Mouse (Mus musculus): ENCODE results near the gene Inf2. TPM values are rescaled to one million over a fixed set of nuclear protein-coding genes. Genes with fewer than 3 reads are reported as not detected.

Inf2 gene
- polyA plus RNA-seq, 1 experiment from 2014 or later, result 2.2 TPM

DNA sequence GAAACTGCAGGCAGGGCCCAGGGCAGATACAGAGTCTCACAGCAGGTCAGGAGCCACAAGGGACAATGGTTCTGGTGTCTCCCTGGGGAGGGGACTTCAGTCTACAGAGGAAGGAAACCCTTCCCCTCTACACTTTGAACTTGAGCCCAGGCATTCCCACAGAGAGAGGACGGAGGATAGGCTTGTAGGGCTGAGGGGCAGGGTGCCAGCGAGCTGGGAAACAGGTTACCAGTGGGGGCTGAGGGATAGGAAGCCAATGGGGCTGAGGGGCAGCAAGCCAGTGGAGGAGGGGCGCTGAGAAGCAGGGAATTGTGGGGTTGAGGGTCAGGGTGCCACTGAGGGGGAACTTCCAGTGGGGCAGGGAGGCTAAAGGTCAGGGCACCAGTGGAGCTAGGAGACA, 29.4 kb upstream of the Inf2 start:
- Histone ChIP-seq H3K9ac (ENCODE audit: low read length) (no peak overlapping the region), H3K4me2 (ENCODE audit: low read depth, severe bottlenecking) (no peak overlapping the region), H3K9me3 (ENCODE audit: control insufficient read depth, low read length) (no peaks in the 10 kb centered on the region), H3K4me1 (ENCODE audit: control insufficient read depth, insufficient read depth, low read length) (no peaks in the 10 kb centered on the region), H3K4me3 (ENCODE audit: low read depth, low read length) (no peak overlapping the region), H3K27me3 (ENCODE audit: control insufficient read depth, insufficient read depth, low read length) (no peaks in the 10 kb centered on the region), H3K36me3 (ENCODE audit: control insufficient read depth, insufficient read depth, low read length) (no peaks in the 10 kb centered on the region), H3K27ac (replicated peaks; ENCODE audit: low read depth, low read length) (no peak overlapping the region)
- ATAC-seq (ENCODE audit: insufficient number of reproducible peaks, low FRiP score, low TSS enrichment, low read depth) (no peak), DNase-seq (ENCODE audit: low spot score) (no peak)
- 41% methylated on average over 3 of the region's 3 CpGs for WGBS

DNA sequence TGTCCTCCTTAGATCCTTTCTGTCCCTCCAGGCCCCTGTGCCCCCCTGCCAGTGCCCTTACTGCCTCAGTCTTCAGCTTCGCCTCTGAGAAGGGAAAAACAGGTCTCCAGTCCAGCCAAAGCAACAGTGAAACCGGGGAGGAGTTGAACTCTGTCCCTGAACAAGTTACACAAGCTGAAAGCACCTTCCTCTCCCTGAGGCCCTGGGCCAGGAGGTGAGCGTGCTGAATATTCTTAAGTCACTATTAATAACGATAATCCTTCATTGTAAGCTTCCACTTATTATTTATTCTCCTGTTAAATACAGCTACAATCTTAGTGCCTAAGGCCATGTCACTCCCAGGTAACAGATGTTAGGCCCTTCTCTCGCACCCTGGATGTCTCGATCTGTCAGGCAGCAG, 28.9 kb upstream of the Inf2 start:
- H3K4me3 ChIP-seq (ENCODE audit: low read depth, low read length), result no peak overlapping the region
- H3K4me2 ChIP-seq (ENCODE audit: low read depth, severe bottlenecking), result no peak overlapping the region
- H3K9me3 ChIP-seq (ENCODE audit: control insufficient read depth, low read length), result no peaks in the 10 kb centered on the region
- no peak overlapping the region for H3K9ac ChIP-seq (ENCODE audit: low read length)
- H3K36me3 ChIP-seq (ENCODE audit: control insufficient read depth, insufficient read depth, low read length), result no peaks in the 10 kb centered on the region
- no peaks in the 10 kb centered on the region for H3K4me1 ChIP-seq (ENCODE audit: control insufficient read depth, insufficient read depth, low read length)
- DNase-seq (ENCODE audit: low spot score) (no peak), ATAC-seq (ENCODE audit: insufficient number of reproducible peaks, low FRiP score, low TSS enrichment, low read depth) (no peak)
- no peak overlapping the region for H3K27ac ChIP-seq (replicated peaks; ENCODE audit: low read depth, low read length)
- H3K27me3 ChIP-seq (ENCODE audit: control insufficient read depth, insufficient read depth, low read length), result no peaks in the 10 kb centered on the region
- WGBS, result 58% methylated on average over 6 of the region's 6 CpGs

DNA sequence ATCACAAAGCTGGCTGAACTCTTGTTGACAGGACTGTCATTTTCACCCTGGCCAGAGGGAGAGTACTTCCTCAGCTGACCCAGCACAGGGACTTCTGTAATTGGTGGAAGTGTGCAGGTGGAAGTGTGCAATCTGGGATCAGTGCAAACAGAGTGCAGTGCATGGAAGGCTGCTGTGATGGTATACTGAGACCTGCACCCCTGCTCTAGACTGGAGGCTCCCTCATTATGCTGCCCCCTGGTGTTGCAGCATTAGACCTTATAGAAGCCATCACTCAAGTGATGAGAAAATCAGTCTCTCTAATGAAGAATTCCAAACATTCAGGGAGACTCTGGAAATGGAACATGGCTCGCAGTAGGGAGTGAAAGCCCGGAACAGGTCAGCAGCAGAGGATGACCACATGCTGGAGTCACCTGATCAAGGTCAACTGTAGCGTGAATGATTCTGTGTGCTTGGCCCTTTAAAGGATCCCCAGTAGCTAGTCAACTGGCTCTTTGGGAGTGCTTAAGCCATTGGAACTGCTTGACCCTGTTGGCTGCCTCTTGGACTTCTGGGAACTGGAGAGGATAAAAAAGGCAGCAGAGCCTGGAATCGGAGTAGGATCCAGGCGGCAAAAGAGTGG, 28.3 kb upstream of the Inf2 start:
- no peak overlapping the region for H3K4me2 ChIP-seq (ENCODE audit: low read depth, severe bottlenecking)
- ATAC-seq (ENCODE audit: insufficient number of reproducible peaks, low FRiP score, low TSS enrichment, low read depth) (no peak), DNase-seq (ENCODE audit: low spot score) (no peak)
- H3K36me3 ChIP-seq (ENCODE audit: control insufficient read depth, insufficient read depth, low read length), result no peaks in the 10 kb centered on the region
- WGBS, result 63% methylated on average over 5 of the region's 5 CpGs
- H3K27me3 ChIP-seq (ENCODE audit: control insufficient read depth, insufficient read depth, low read length), result no peaks in the 10 kb centered on the region
- H3K27ac ChIP-seq (replicated peaks; ENCODE audit: low read depth, low read length), result no peak overlapping the region
- H3K9me3 ChIP-seq (ENCODE audit: control insufficient read depth, low read length), result no peaks in the 10 kb centered on the region
- H3K9ac ChIP-seq (ENCODE audit: low read length), result no peak overlapping the region
- H3K4me3 ChIP-seq (ENCODE audit: low read depth, low read length), result no peak overlapping the region
- H3K4me1 ChIP-seq (ENCODE audit: control insufficient read depth, insufficient read depth, low read length), result no peaks in the 10 kb centered on the region

DNA sequence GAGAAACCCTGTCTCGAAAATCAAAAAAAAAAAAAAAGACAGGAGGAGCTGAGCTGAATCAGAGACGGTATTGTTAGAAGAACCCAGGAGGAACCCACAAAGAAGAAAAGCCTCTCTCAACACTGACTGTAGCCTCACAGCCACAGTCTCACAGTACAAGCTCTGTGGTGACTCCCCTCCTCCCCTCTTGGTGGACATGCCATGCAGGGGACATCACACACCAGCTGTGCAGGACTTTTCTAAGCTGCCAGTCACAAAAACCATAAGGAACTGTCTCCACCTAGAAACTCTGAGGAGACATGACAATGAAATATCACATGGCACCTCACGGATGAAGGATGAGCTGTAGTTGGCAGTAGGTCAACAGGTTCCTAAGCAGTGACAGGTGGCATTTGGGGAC, 27.4 kb upstream of the Inf2 start:
- Histone ChIP-seq H3K9ac (ENCODE audit: low read length) (no peak overlapping the region), H3K4me2 (ENCODE audit: low read depth, severe bottlenecking) (no peak overlapping the region), H3K36me3 (ENCODE audit: control insufficient read depth, insufficient read depth, low read length) (no peaks in the 10 kb centered on the region), H3K27ac (replicated peaks; ENCODE audit: low read depth, low read length) (no peak overlapping the region), H3K9me3 (ENCODE audit: control insufficient read depth, low read length) (no peaks in the 10 kb centered on the region), H3K4me3 (ENCODE audit: low read depth, low read length) (no peak overlapping the region), H3K27me3 (ENCODE audit: control insufficient read depth, insufficient read depth, low read length) (no peaks in the 10 kb centered on the region), H3K4me1 (ENCODE audit: control insufficient read depth, insufficient read depth, low read length) (no peaks in the 10 kb centered on the region)
- DNase-seq (ENCODE audit: low spot score) (no peak), ATAC-seq (ENCODE audit: insufficient number of reproducible peaks, low FRiP score, low TSS enrichment, low read depth) (no peak)
- WGBS, result 80% methylated on average over 3 of the region's 3 CpGs

DNA sequence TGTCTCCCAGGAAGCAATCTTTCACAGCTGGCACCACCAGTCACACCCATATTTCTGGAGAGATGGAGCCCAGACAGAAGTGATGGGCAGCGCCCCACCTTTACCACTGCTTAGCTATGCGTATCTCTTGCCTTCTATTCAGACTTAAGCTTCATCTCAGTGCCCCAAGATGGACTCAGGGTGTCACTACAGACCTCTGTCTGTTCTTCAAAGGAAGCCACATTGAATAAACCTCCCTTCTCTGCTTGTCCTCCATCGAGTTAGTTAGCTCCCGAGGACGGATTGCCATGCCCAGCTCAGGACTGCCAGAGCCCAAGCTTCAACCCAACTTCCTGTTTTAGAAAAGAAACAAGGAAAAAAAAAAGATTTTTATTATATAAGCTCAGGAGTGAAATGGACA, 26.1 kb upstream of the Inf2 start:
- no peak for ATAC-seq (ENCODE audit: insufficient number of reproducible peaks, low FRiP score, low TSS enrichment, low read depth)
- no peaks in the 10 kb centered on the region for H3K27me3 ChIP-seq (ENCODE audit: control insufficient read depth, insufficient read depth, low read length)
- WGBS, result 73% methylated on average over 5 of the region's 5 CpGs
- no peak overlapping the region for H3K27ac ChIP-seq (replicated peaks; ENCODE audit: low read depth, low read length)
- H3K9me3 ChIP-seq (ENCODE audit: control insufficient read depth, low read length), result no peaks in the 10 kb centered on the region
- H3K4me2 ChIP-seq (ENCODE audit: low read depth, severe bottlenecking), result no peak overlapping the region
- no peak for DNase-seq (ENCODE audit: low spot score)
- H3K36me3 ChIP-seq (ENCODE audit: control insufficient read depth, insufficient read depth, low read length), result no peaks in the 10 kb centered on the region
- H3K4me3 ChIP-seq (ENCODE audit: low read depth, low read length), result no peak overlapping the region
- no peak overlapping the region for H3K9ac ChIP-seq (ENCODE audit: low read length)
- H3K4me1 ChIP-seq (ENCODE audit: control insufficient read depth, insufficient read depth, low read length), result no peaks in the 10 kb centered on the region

DNA sequence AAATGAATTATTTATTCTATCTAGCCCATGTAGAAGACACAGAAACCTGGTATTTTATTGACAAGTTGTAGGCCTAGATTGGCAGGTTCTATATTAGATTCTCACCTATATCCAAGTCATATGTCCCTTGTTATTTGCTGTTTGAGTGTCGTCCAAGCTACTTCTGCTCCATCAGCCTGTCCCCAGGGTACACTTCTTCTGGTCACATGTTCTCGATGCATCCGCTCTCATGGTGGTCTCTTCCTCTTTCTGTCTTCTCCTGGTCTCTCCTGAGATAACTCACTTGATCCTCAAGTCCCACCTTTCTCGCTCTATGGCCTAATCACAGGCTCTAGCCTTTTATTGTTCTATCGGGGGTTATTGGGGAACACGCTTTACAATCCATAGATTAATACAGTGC, 25.6 kb upstream of the Inf2 start:
- ATAC-seq (ENCODE audit: insufficient number of reproducible peaks, low FRiP score, low TSS enrichment, low read depth) (no peak), DNase-seq (ENCODE audit: low spot score) (no peak)
- Histone ChIP-seq H3K4me3 (ENCODE audit: low read depth, low read length) (no peak overlapping the region), H3K9ac (ENCODE audit: low read length) (no peak overlapping the region), H3K4me2 (ENCODE audit: low read depth, severe bottlenecking) (no peak overlapping the region), H3K4me1 (ENCODE audit: control insufficient read depth, insufficient read depth, low read length) (no peaks in the 10 kb centered on the region), H3K36me3 (ENCODE audit: control insufficient read depth, insufficient read depth, low read length) (no peaks in the 10 kb centered on the region), H3K27me3 (ENCODE audit: control insufficient read depth, insufficient read depth, low read length) (no peaks in the 10 kb centered on the region), H3K9me3 (ENCODE audit: control insufficient read depth, low read length) (no peaks in the 10 kb centered on the region), H3K27ac (replicated peaks; ENCODE audit: low read depth, low read length) (no peak overlapping the region)
- 88% methylated on average over 6 of the region's 6 CpGs for WGBS

DNA sequence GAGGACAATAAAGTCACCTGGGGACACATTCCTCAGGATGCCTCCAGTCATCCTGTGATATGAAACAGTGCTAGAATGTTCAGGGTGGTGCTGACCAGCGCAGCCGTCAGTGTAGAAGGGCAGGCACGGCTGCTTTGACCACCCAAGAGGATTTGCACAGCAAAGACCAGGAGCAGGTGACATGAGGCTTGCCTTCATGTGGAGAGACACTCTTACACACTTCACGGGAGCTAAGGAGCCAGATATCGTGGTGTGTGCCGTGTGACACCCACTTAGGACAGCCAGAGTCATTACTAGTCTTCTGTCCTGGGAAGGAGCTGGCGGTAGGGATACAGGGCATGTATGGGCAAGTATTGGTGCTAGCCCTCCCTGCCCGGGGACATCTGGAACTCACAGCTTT, 18.4 kb upstream of the Inf2 start:
- Histone ChIP-seq H3K27me3 (ENCODE audit: control insufficient read depth, insufficient read depth, low read length) (no peaks in the 10 kb centered on the region), H3K9ac (ENCODE audit: low read length) (no peak overlapping the region), H3K4me2 (ENCODE audit: low read depth, severe bottlenecking) (no peak overlapping the region), H3K4me3 (ENCODE audit: low read depth, low read length) (no peak overlapping the region), H3K27ac (replicated peaks; ENCODE audit: low read depth, low read length) (no peak overlapping the region), H3K36me3 (ENCODE audit: control insufficient read depth, insufficient read depth, low read length) (no peaks in the 10 kb centered on the region), H3K4me1 (ENCODE audit: control insufficient read depth, insufficient read depth, low read length) (no peaks in the 10 kb centered on the region), H3K9me3 (ENCODE audit: control insufficient read depth, low read length) (no peaks in the 10 kb centered on the region)
- WGBS, result 81% methylated on average over 8 of the region's 8 CpGs
- DNase-seq (ENCODE audit: low spot score), result no peak
- ATAC-seq (ENCODE audit: insufficient number of reproducible peaks, low FRiP score, low TSS enrichment, low read depth), result no peak

DNA sequence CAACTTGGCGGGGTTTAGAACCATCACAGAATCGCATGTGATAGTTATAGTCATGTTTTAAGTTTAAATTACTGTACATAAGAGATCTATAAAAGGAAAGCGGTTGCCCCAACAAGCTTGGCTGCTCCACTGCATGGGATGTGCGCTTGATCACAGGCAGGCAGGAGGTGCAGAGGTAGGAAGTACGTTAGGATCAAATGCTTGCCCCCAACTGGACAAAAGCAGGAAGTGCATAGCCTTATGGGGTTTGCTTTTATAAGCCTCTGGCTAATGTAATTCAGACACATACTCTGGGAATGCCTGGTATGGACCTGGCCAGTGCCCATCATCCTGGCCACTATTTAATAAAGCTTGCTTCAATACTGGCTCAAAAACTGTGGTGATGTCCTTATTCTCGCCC, 17.5 kb upstream of the Inf2 start:
- no peak for DNase-seq (ENCODE audit: low spot score)
- WGBS, result 68% methylated on average over 6 of the region's 6 CpGs
- Histone ChIP-seq H3K27ac (replicated peaks; ENCODE audit: low read depth, low read length) (no peak overlapping the region), H3K27me3 (ENCODE audit: control insufficient read depth, insufficient read depth, low read length) (no peaks in the 10 kb centered on the region), H3K9ac (ENCODE audit: low read length) (no peak overlapping the region), H3K4me3 (ENCODE audit: low read depth, low read length) (no peak overlapping the region), H3K9me3 (ENCODE audit: control insufficient read depth, low read length) (no peaks in the 10 kb centered on the region), H3K4me2 (ENCODE audit: low read depth, severe bottlenecking) (no peak overlapping the region), H3K36me3 (ENCODE audit: control insufficient read depth, insufficient read depth, low read length) (no peaks in the 10 kb centered on the region), H3K4me1 (ENCODE audit: control insufficient read depth, insufficient read depth, low read length) (no peaks in the 10 kb centered on the region)
- ATAC-seq (ENCODE audit: insufficient number of reproducible peaks, low FRiP score, low TSS enrichment, low read depth), result no peak

DNA sequence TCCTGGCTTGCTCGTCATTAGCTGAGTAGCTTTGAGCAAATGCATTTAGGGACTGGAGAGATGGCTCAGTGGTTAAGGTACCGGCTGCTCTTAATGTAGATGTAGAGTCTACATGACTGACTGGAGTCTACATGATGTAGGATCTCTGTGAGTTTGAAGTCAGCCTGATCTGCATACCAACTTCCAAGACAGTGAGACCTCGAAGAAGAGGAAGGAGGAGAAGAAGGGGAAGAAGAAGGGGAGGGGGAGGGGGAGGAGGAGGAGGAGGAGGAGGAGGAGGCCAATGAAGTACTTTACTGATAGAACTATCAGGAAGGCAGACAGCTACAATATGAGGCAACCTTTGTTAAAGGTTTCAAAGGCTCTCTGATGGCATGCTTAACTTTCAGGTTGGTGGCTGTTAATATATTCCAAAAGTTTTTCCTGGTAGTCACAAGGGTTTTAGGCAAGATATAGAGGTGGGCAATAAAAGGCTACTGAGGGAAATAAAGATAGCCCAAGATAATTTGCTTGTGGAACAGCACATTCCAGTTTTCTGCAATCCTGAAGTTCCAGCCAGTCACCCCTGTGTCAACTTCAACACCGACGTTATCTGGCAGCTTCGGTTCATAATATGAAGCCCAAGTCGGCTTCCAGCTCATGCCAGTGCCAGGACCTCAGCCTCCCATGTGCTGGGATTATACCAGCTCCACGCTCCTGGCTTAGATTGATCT, 13.2 kb upstream of the Inf2 start:
- Histone ChIP-seq H3K27me3 (ENCODE audit: control insufficient read depth, insufficient read depth, low read length) (no peaks in the 10 kb centered on the region), H3K27ac (replicated peaks; ENCODE audit: low read depth, low read length) (no peak overlapping the region), H3K9ac (ENCODE audit: low read length) (no peak overlapping the region), H3K36me3 (ENCODE audit: control insufficient read depth, insufficient read depth, low read length) (no peaks in the 10 kb centered on the region), H3K4me1 (ENCODE audit: control insufficient read depth, insufficient read depth, low read length) (peaks cover 7% of the 10 kb centered on the region), H3K9me3 (ENCODE audit: control insufficient read depth, low read length) (no peaks in the 10 kb centered on the region), H3K4me2 (ENCODE audit: low read depth, severe bottlenecking) (no peak overlapping the region), H3K4me3 (ENCODE audit: low read depth, low read length) (no peak overlapping the region)
- no peak for DNase-seq (ENCODE audit: low spot score)
- 76% methylated on average over 8 of the region's 8 CpGs for WGBS
- ATAC-seq (ENCODE audit: insufficient number of reproducible peaks, low FRiP score, low TSS enrichment, low read depth), result no peak
